Mouse (Mus musculus) liver, adult 2 months (tissue): ENCODE data around the gene Napsa.

Experiments
- CTCF ChIP-seq: fragments of 200-500 bp; IDR thresholded peaks from 2 replicates; pipeline ENCODE4 v1.5.1; 2011; ENCODE audit warnings: low read depth, low read length, control low read depth
- POLR2A ChIP-seq: fragments of 200-500 bp; IDR thresholded peaks from 2 replicates; pipeline ENCODE4 v1.6.1; 2011; ENCODE audit warnings: low read length, control low read depth; ENCODE audit not compliant: insufficient read depth; ENCODE audit errors: extremely low read depth

DNA sequence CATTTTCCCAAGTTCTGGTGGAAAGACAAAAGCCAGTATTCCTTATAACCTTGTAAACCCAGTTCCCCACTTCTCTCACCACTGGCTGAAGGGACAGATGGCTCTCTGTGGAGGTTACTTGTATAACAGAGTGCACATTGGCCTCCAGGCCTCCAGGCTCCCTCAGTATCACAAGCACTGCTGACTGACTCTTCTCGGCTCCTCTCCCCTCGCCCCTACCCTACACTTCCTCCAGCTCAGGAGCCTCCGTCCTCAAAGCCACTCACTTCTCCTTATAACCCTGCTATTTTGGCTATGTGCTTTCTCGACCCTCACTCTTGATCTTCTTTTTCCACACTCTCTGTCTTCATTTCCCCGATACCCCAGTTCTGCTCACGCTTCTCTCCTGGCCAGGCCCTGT lies 6.8 kb upstream of the Napsa start:
- TF ChIP-seq POLR2A = no peak
- TF ChIP-seq CTCF = no peak
